Mouse (Mus musculus) 3T3-L1 (cell line): ENCODE measurements around the gene Cavin1.

Experiments used
- DNase-seq: peaks from one replicate; pipeline ENCODE4 v3.0.0-alpha.2; 2015; ENCODE audit warnings: low read depth, low spot score

Gene Cavin1

GRCm38 (mm10) chr11:100970557-100970937, at the start of gene Cavin1:
Cavin1 (minus strand) TSS chr11:100970887.
- DNase-seq, result peak; percentile 97

- DNase-seq, result no peak
These were observed 41.0 kb upstream of the Cavin1 start for GRCm38 (mm10) chr11:101011641-101012040.

- peak; percentile 62 for DNase-seq
These were observed 39.4 kb upstream of the Cavin1 start for GRCm38 (mm10) chr11:101009888-101010784.

- DNase-seq, result peak; percentile 97
These were observed 38.6 kb upstream of the Cavin1 start, which contains the start of gene Atp6v0a1 for GRCm38 (mm10) chr11:101009046-101009887. Atp6v0a1 (plus strand) TSS chr11:101009452.

GRCm38 (mm10) chr11:101008206-101009045, 37.7 kb upstream of the Cavin1 start:
- DNase-seq, result peak; percentile 86

- DNase-seq, result peak; percentile 92
These were observed 32.5 kb upstream of the Cavin1 start for GRCm38 (mm10) chr11:101003025-101003685.

- peak; percentile 52 for DNase-seq
These were observed 31.3 kb upstream of the Cavin1 start for GRCm38 (mm10) chr11:101001875-101002552.

- no peak for DNase-seq
These were observed 28.6 kb upstream of the Cavin1 start for GRCm38 (mm10) chr11:100999254-100999653.

GRCm38 (mm10) chr11:100998836-100999235, 28.1 kb upstream of the Cavin1 start:
- no peak for DNase-seq

- DNase-seq, result peak; percentile 36
These were observed 25.8 kb upstream of the Cavin1 start for GRCm38 (mm10) chr11:100996501-100996900.

GRCm38 (mm10) chr11:100994655-100995054, 24.0 kb upstream of the Cavin1 start:
- DNase-seq, result no peak

- DNase-seq, result no peak
These were observed 23.5 kb upstream of the Cavin1 start for GRCm38 (mm10) chr11:100994233-100994632.

GRCm38 (mm10) chr11:100993437-100993836, 22.8 kb upstream of the Cavin1 start:
- no peak for DNase-seq

- no peak for DNase-seq
These were observed 20.4 kb upstream of the Cavin1 start for GRCm38 (mm10) chr11:100991027-100991534.

GRCm38 (mm10) chr11:100989666-100990065, 19.0 kb upstream of the Cavin1 start:
- DNase-seq, result no peak

- no peak for DNase-seq
These were observed 18.0 kb upstream of the Cavin1 start for GRCm38 (mm10) chr11:100988674-100989073.

GRCm38 (mm10) chr11:100985607-100986006, 14.9 kb upstream of the Cavin1 start:
- DNase-seq, result no peak

GRCm38 (mm10) chr11:100983778-100984131, 13.1 kb upstream of the Cavin1 start:
- no peak for DNase-seq

- peak; percentile 85 for DNase-seq
These were observed 12.6 kb upstream of the Cavin1 start for GRCm38 (mm10) chr11:100983125-100983777.

- no peak for DNase-seq
These were observed 11.4 kb upstream of the Cavin1 start for GRCm38 (mm10) chr11:100982087-100982486.
